Mouse (Mus musculus) yolk sac, embryonic 10.5 days (tissue): ENCODE measurements around the gene Gm9745.
"Not testable (repeated sequence)": the region's sequence is repeated elsewhere in the genome, so short reads cannot be mapped to it uniquely, and the experiment has no call there.

Source experiments
- DNase-seq: peaks from one replicate; pipeline ENCODE4 v3.0.0-alpha.2; 2017; ENCODE audit warnings: low spot score

Gene Gm9745

GRCm38 (mm10) chr13:8905986-8906385, 42.0 kb downstream of the Gm9745 start:
- DNase-seq, result not testable (repeated sequence)
